Mouse (Mus musculus) kidney, adult 2 months (tissue): ENCODE data around the gene Pitx3. TPM values are rescaled to one million over a fixed set of nuclear protein-coding genes. Genes with fewer than 3 reads are reported as not detected.

Source experiments
- DNase-seq: peaks from one replicate; pipeline ENCODE4 v3.0.0; 2021
- H3K27ac ChIP-seq: fragments of 200-500 bp; 2 replicates; pipeline ENCODE4 v1.5.1; 2012; ENCODE audit warnings: low read depth, low read length, control low read depth, inconsistent platforms; ENCODE audit not compliant: insufficient read depth
- H3K27me3 ChIP-seq: fragments of 200-500 bp; replicated peaks from 2 replicates; pipeline ENCODE4 v1.6.1; 2012; ENCODE audit warnings: mild to moderate bottlenecking, moderate library complexity, low read length, inconsistent platforms; ENCODE audit not compliant: control insufficient read depth, insufficient read depth
- H3K36me3 ChIP-seq: fragments of 200-500 bp; 2 replicates; pipeline ENCODE4 v1.6.1; 2012; ENCODE audit warnings: mild to moderate bottlenecking, moderate library complexity, low read length, inconsistent platforms; ENCODE audit not compliant: control insufficient read depth, insufficient read depth
- H3K4me1 ChIP-seq: fragments of 200-500 bp; 2 replicates; pipeline ENCODE4 v1.6.1; 2011; ENCODE audit warnings: low read length; ENCODE audit not compliant: control insufficient read depth, insufficient read depth
- H3K4me3 ChIP-seq: fragments of 200-500 bp; 2 replicates; pipeline ENCODE4 v1.5.1; 2011; ENCODE audit warnings: mild to moderate bottlenecking, low read depth, low read length, control low read depth; ENCODE audit not compliant: insufficient read depth
- CTCF ChIP-seq: fragments of 200-500 bp; conservative IDR thresholded peaks from 2 replicates; pipeline ENCODE4 v1.5.1; 2011; ENCODE audit warnings: low read depth, mild to moderate bottlenecking, control low read depth, low read length, moderate library complexity, mixed read lengths; ENCODE audit not compliant: insufficient read depth, insufficient read length
- POLR2A ChIP-seq: fragments of 200-500 bp; IDR thresholded peaks from one replicate; pipeline ENCODE4 v1.6.1; 2011; ENCODE audit warnings: low read depth, low read length, control low read depth
- WGBS: fragments of 180-500 bp; shearing (Covaris S2); methylation state at CpG from one replicate; pipeline ENCODE4 v1.1.7; 2018; 5-methylcytosine and 5-hydroxymethylcytosine counted together
- polyA plus RNA-seq: library from polyadenylated mRNA; depleted of rRNA; stranded (reverse); fragments of >200 nt; gene quantifications from 2 replicates; pipeline ENCODE4 v1.2.3, GENCODE M21; 2012; rRNA removed

Gene Pitx3
- polyA plus RNA-seq, 1 experiment, result 0.05 TPM

DNA sequence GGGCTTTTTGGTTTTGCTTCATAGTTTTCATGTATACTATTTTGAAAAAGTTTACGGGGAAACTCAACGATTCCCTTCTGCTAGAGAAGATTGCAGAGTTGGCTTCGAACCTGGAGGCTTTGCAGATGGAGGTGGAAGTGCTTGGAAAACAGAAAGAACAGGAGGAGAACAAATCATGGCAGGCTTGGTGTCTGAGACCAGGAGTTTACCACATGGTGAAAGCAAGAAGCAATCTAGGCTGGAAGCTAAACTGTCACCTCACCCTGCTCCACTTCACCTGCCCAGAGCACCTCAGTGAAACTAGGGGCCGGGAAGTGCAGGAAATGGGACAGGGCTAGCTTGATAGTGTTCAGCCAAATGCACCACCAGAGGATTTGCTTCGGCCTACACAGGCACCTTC, 51.7 kb downstream of the Pitx3 start:
- Histone ChIP-seq H3K36me3 (no peaks in the 10 kb centered on the region), H3K4me1 (no peaks in the 10 kb centered on the region), H3K27ac (no peak overlapping the region), H3K27me3 (no peaks in the 10 kb centered on the region), H3K4me3 (no peak overlapping the region)
- no peak for DNase-seq
- no peak for TF ChIP-seq CTCF
- no peak for TF ChIP-seq POLR2A
- 94% methylated on average over 5 of the region's 5 CpGs for WGBS

- TF ChIP-seq CTCF, result no peak
- TF ChIP-seq POLR2A, result no peak
- WGBS, result 78% methylated on average over 4 of the region's 4 CpGs
Measured at GRCm38 (mm10) chr19:46095291-46095690, 52.8 kb downstream of the Pitx3 start.

DNA sequence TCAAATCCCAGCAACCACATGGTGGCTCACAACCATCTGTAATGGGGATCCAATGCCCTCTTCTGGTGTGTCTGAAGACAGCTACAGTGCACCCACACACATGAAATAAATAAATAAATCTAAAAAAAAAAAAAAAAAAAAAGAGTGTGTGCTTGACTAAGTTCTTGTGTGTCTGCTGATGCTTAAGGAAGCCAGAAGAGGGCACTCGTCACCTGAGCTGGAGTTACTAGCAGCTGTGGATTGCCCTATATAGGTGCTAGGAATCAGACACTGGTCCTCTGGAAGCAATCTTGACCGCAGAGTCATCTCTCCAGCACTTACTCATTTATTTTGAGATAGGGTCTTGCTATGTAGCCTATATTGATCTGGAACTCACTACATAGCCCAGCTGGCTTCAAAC, 54.0 kb downstream of the Pitx3 start:
- no peaks in the 10 kb centered on the region for H3K36me3 ChIP-seq
- no peak for TF ChIP-seq CTCF
- no peak for TF ChIP-seq POLR2A
- no peaks in the 10 kb centered on the region for H3K4me1 ChIP-seq
- no peaks in the 10 kb centered on the region for H3K27me3 ChIP-seq
- no peak overlapping the region for H3K27ac ChIP-seq
- 91% methylated on average over 2 of the region's 2 CpGs for WGBS
- DNase-seq, result no peak
- no peak overlapping the region for H3K4me3 ChIP-seq

More at GRCm38 (mm10) chr19:46095291-46095690, 52.8 kb downstream of the Pitx3 start:
- Histone ChIP-seq H3K27me3 (no peaks in the 10 kb centered on the region), H3K4me1 (no peaks in the 10 kb centered on the region), H3K36me3 (no peaks in the 10 kb centered on the region), H3K27ac (no peak overlapping the region), H3K4me3 (no peak overlapping the region)
- no peak for DNase-seq

GRCm38 (mm10) chr19:46091641-46092040, 56.5 kb downstream of the Pitx3 start:
- Histone ChIP-seq H3K4me3 (no peak overlapping the region), H3K4me1 (no peaks in the 10 kb centered on the region), H3K27me3 (no peaks in the 10 kb centered on the region), H3K27ac (no peak overlapping the region), H3K36me3 (no peaks in the 10 kb centered on the region)
- no peak for TF ChIP-seq POLR2A
- WGBS, result 92% methylated on average over 4 of the region's 4 CpGs
- DNase-seq, result no peak

DNA sequence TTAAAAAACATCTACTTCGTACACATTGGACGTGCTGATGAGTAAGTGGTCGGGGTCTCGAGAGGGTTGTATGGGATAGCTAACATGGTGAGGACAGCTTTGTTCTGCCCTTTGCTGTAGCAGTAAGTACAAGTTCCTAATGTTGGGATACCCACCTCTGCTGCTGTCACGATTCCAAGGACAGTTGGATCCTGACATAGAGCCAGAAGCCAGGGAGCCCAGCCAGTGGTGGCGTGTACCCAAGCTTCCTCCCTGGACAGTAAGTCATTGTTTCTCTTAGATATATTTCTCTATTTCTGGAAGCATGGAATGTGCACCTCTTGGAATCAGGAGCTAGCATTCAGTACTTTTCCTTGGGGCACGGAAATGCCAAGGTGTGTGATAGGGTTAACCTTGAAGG, 60.3 kb downstream of the Pitx3 start:
- peaks cover 2% of the 10 kb centered on the region; the same call in 1 of the 2 replicates for H3K36me3 ChIP-seq
- DNase-seq, result peak; percentile 16
- WGBS, result 72% methylated on average over 7 of the region's 7 CpGs
- H3K4me1 ChIP-seq, result no peaks in the 10 kb centered on the region
- no peak overlapping the region for H3K4me3 ChIP-seq
- H3K27me3 ChIP-seq, result no peaks in the 10 kb centered on the region
- TF ChIP-seq POLR2A (no peak), CTCF (no peak)
- H3K27ac ChIP-seq, result no peak overlapping the region

GRCm38 (mm10) chr19:46086337-46086736, 61.8 kb downstream of the Pitx3 start:
- no peak overlapping the region for H3K27ac ChIP-seq
- H3K36me3 ChIP-seq, result peaks cover 5% of the 10 kb centered on the region
- no peak overlapping the region for H3K4me3 ChIP-seq
- TF ChIP-seq CTCF (peak; percentile 50), POLR2A (no peak)
- H3K27me3 ChIP-seq, result no peaks in the 10 kb centered on the region
- peak; percentile 41 for DNase-seq
- 53% methylated on average over 3 of the region's 3 CpGs for WGBS
- H3K4me1 ChIP-seq, result no peaks in the 10 kb centered on the region

Other genes with a start within 250 kb of the Pitx3 start
- 11.4 and 12.2 TPM in 2 replicates for gene Armh3, start 149.8 kb downstream of the Pitx3 start, polyA plus RNA-seq
- 4.8 and 5.5 TPM in 2 replicates for gene Hps6, start 144.8 kb downstream of the Pitx3 start, polyA plus RNA-seq
- gene Pprc1, start 103.4 kb downstream of the Pitx3 start, polyA plus RNA-seq, result 10.7 and 10.8 TPM in 2 replicates
- gene Ldb1, start 103.1 kb downstream of the Pitx3 start, polyA plus RNA-seq, result 107 and 111 TPM in 2 replicates
- gene Nolc1, start 72.5 kb downstream of the Pitx3 start, polyA plus RNA-seq, result 8.4 and 10.0 TPM in 2 replicates
- 1.4 and 3.4 TPM in 2 replicates for gene Elovl3, start 16.4 kb downstream of the Pitx3 start, polyA plus RNA-seq
- gene Gbf1, start 4.2 kb upstream of the Pitx3 start, polyA plus RNA-seq, result 60.8 and 64.7 TPM in 2 replicates
- gene Nfkb2, start 156.0 kb upstream of the Pitx3 start, polyA plus RNA-seq, result 21.6 and 25.4 TPM in 2 replicates
- gene Psd, start 178.8 kb upstream of the Pitx3 start, polyA plus RNA-seq, result 1.9 and 2.7 TPM in 2 replicates
- 26.1 and 35.8 TPM in 2 replicates for gene Fbxl15, start 179.9 kb upstream of the Pitx3 start, polyA plus RNA-seq
- gene Cuedc2, start 190.4 kb upstream of the Pitx3 start, polyA plus RNA-seq, result 69.8 and 72.0 TPM in 2 replicates
- 34.7 and 43.8 TPM in 2 replicates for gene Mfsd13a, start 192.8 kb upstream of the Pitx3 start, polyA plus RNA-seq
- 1.5 and 1.6 TPM in 2 replicates for gene 2310034G01Rik, start 202.0 kb upstream of the Pitx3 start, polyA plus RNA-seq
- gene Actr1a, start 247.4 kb upstream of the Pitx3 start, polyA plus RNA-seq, result 73.8 and 80.4 TPM in 2 replicates
- 38.2 and 39.7 TPM in 2 replicates for gene Sufu, start 248.6 kb upstream of the Pitx3 start, polyA plus RNA-seq